Mouse (Mus musculus): ENCODE results near the gene Cntrl.

The Cntrl gene

GRCm38 (mm10) chr2:35218736-35219135, 109.4 kb downstream of the Cntrl start:
- no peak for DNase-seq (ENCODE audit: low spot score)

GRCm38 (mm10) chr2:35222822-35223391, 113.6 kb downstream of the Cntrl start:
- DNase-seq (ENCODE audit: low spot score): no peak

- DNase-seq (ENCODE audit: low spot score): no peak
These were observed 115.0 kb downstream of the Cntrl start for GRCm38 (mm10) chr2:35224285-35224684.

GRCm38 (mm10) chr2:35228145-35228544, 118.9 kb downstream of the Cntrl start:
- DNase-seq (ENCODE audit: low spot score): no peak

Measured in T-cell, adult 2 months (primary cell).